Mouse (Mus musculus) spleen, adult 2 months (tissue): ENCODE measurements around the gene Afm. TPM values are rescaled to one million over a fixed set of nuclear protein-coding genes. Genes with fewer than 3 reads are reported as not detected.

Experiments used
- DNase-seq, 2 experiments: peaks; one replicate each; pipeline versions ENCODE4 v3.0.0 to v3.0.0-alpha.2; 2012 to 2021; ENCODE audit warnings: low spot score in 2 of 2, low read depth in 1 of 2
- H3K27ac ChIP-seq: fragments of 200-500 bp; 2 replicates; pipeline ENCODE4 v1.5.1; 2012; ENCODE audit warnings: low read length, inconsistent platforms; ENCODE audit not compliant: insufficient read depth
- H3K27me3 ChIP-seq: fragments of 200-500 bp; 2 replicates; pipeline ENCODE4 v1.6.1; 2012; ENCODE audit warnings: mild to moderate bottlenecking, moderate library complexity, low read length, inconsistent platforms; ENCODE audit not compliant: control insufficient read depth, insufficient read depth
- H3K36me3 ChIP-seq: fragments of 200-500 bp; 2 replicates; pipeline ENCODE4 v1.6.1; 2012; ENCODE audit warnings: mild to moderate bottlenecking, low read length, inconsistent platforms; ENCODE audit not compliant: control insufficient read depth, insufficient read depth
- H3K4me1 ChIP-seq: fragments of 200-500 bp; 2 replicates; pipeline ENCODE4 v1.6.1; 2011; ENCODE audit warnings: inconsistent platforms; ENCODE audit not compliant: control insufficient read depth, insufficient read depth, insufficient read length
- H3K4me3 ChIP-seq: fragments of 200-500 bp; 2 replicates; pipeline ENCODE4 v1.5.1; 2011; ENCODE audit warnings: mild to moderate bottlenecking, inconsistent platforms; ENCODE audit not compliant: insufficient read depth, insufficient read length; ENCODE audit errors: extremely low read depth
- CTCF ChIP-seq: fragments of 200-500 bp; IDR thresholded peaks from 2 replicates; pipeline ENCODE4 v1.5.1; 2011; ENCODE audit warnings: mild to moderate bottlenecking, inconsistent platforms; ENCODE audit not compliant: insufficient read depth, insufficient read length, insufficient replicate concordance; ENCODE audit errors: extremely low read depth
- POLR2A ChIP-seq: fragments of 200-500 bp; IDR thresholded peaks from 2 replicates; pipeline ENCODE4 v1.6.1; 2011; ENCODE audit warnings: low read depth, low read length, inconsistent platforms
- WGBS: fragments of 180-500 bp; shearing (Covaris S2); methylation state at CpG from one replicate; pipeline ENCODE4 v1.1.7; 2018; 5-methylcytosine and 5-hydroxymethylcytosine counted together
- polyA plus RNA-seq: library from polyadenylated mRNA; depleted of rRNA; stranded (reverse); fragments of >200 nt; gene quantifications from 2 replicates; pipeline ENCODE4 v1.2.3, GENCODE M21; 2012

Gene Afm
- polyA plus RNA-seq, 1 experiment = 0.05 TPM

DNA sequence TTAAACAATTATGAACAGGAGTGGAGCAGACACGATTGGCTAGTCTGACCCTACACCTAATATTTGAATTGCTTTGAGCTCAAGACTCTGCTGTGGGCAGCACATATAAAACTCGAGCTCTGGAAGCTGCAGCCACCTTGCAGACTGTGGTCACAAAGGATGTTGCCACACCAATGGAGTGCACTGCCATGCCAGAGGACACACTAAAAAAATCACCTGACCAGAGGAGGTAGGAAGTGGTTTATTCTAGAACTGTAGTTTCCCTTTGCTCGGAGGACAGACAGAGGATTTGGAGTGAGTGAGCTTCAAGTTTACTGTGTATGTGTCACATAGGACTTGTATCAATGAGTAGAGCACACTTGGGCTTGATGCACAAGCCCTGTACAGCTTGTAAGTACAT lies 37.3 kb downstream of the Afm start:
- Histone ChIP-seq H3K27me3 (no peaks in the 10 kb centered on the region), H3K4me1 (no peaks in the 10 kb centered on the region), H3K27ac (no peak overlapping the region), H3K36me3 (no peaks in the 10 kb centered on the region), H3K4me3 (no peak overlapping the region)
- 31% methylated on average over 3 of the region's 3 CpGs for WGBS
- DNase-seq = no peak
- no peak for TF ChIP-seq POLR2A

DNA sequence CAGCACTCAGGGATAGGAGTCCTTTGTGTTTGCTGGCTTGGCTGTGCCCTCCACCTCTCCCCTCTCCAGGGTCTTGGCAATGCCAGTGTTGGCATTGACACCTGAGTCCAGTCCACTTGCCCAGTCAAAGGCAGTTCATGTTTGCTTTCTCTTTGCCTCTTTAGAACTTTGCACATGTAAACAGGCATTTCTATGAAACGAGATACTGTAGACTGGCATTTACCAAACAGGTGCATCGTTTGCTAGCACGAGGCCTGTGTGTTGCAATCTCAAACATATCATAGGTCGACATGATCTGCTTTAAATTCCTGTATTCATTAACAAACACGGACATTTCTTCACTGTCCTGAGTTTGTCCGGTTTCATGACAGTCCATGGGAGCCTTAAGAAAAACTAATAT lies 42.0 kb downstream of the Afm start, which contains the start of gene 5830473C10Rik:
5830473C10Rik (plus strand) TSS at position 365 of the 400 bp plus-strand sequence.
- Histone ChIP-seq H3K4me1 (no peaks in the 10 kb centered on the region), H3K27ac (no peak within 1 kb of the TSS), H3K36me3 (no peaks in the 10 kb centered on the region), H3K27me3 (no peaks in the 10 kb centered on the region), H3K4me3 (no peak within 1 kb of the TSS)
- 91% methylated on average over 6 of the region's 6 CpGs for WGBS
- no peak for TF ChIP-seq POLR2A
- no peak for TF ChIP-seq CTCF
- DNase-seq = no peak

DNA sequence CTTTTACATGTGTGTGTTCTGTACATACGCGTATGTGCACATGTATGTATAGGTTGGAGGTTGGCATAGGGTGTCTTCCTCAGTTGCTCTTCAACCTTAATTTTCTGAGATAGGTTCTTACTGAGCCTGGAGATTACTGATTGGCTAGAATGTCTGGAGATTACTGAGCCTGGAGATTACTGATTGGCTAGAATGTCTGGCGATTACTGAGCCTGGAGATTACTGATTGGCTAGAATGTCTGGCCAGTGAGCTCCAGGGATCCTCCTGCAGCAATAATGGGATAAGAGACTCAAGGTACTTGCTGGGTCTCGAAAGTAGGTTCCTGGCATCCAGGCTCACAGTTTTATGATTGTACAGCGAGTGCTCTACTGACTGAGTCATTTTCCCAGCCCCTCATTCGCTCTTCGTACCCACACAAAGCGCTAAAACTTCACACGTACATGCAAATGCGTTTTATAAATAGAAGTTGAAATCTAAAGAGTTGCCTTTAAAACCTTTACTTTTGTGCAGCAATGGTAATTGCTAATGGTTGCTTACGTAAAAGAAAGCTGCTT lies 43.1 kb downstream of the Afm start:
- no peak overlapping the region for H3K27ac ChIP-seq

DNA sequence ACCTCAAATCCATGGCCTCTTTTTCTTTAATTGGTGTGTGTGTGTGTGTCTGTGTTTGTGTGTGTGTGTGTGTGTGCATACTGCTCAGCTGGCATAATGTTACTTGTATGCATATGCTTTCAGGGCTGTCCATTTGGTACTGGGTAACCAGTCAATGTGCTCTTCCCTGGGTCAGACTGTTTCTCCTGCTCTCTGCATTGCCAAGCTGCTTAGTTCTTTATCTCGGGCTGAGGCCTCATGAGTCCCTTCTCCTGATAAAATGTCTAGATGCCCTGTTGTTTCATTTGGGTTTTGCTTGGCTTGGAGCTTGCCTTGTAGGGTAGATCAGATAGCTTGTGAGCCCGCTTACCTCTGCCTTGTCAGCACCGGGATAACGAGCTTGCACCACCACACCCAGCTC lies 44.1 kb downstream of the Afm start:
- no peak for DNase-seq
- H3K4me1 ChIP-seq = no peaks in the 10 kb centered on the region
- 88% methylated on average over 4 of the region's 4 CpGs for WGBS
- TF ChIP-seq POLR2A (no peak), CTCF (no peak)
- no peaks in the 10 kb centered on the region for H3K36me3 ChIP-seq
- H3K4me3 ChIP-seq = no peak overlapping the region
- H3K27ac ChIP-seq = no peak overlapping the region
- H3K27me3 ChIP-seq = no peaks in the 10 kb centered on the region

More for the DNA sequence above, 43.1 kb downstream of the Afm start:
- Histone ChIP-seq H3K36me3 (no peaks in the 10 kb centered on the region), H3K4me3 (no peak overlapping the region), H3K27me3 (no peaks in the 10 kb centered on the region), H3K4me1 (no peaks in the 10 kb centered on the region)
- WGBS = 95% methylated on average over 11 of the region's 11 CpGs
- TF ChIP-seq CTCF (no peak), POLR2A (no peak)
- DNase-seq = no peak

DNA sequence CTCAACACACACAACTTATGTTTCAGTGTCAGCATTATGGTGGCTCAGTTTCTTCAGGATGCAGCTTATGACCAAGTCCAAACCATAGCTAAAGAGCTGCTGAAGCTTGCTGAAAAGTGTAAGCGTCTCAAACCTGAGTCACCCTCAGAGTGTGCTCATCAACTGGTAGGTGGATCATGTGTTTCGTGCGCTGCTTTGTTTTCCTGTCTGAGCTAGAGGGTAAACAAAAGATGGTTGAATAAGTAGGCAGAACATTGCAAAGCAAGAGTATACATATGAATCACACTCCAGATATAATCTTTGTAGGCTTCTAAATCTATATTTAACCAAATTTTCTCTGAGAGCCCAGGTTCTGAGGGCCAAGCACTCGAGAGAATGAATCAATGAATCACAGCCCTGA lies 45.4 kb downstream of the Afm start:
- WGBS = 86% methylated on average over 4 of the region's 4 CpGs
- TF ChIP-seq CTCF (no peak), POLR2A (no peak)
- no peak for DNase-seq

DNA sequence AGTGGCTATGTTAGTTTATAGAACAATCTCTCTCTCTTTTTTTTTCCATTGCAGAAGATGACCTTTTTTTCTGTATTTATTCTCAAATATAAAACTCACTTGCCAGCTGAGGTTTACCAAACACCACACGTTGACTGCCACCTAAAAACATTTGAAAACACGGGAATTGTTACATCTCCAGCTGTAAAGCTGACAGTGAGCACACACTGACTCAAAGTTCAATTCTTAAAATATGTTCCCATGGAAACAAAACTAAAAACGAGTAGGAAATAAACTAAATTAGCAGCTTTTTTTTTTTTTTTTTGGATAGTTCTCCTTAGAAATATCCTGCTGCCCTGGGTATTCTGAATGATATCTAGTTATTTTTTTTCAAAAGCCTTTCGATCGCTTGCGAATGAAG lies 46.5 kb downstream of the Afm start:
- no peaks in the 10 kb centered on the region for H3K4me1 ChIP-seq
- TF ChIP-seq CTCF = no peak
- TF ChIP-seq POLR2A = no peak
- H3K27me3 ChIP-seq = no peaks in the 10 kb centered on the region
- no peak overlapping the region for H3K4me3 ChIP-seq
- WGBS = 82% methylated on average over 6 of the region's 6 CpGs
- H3K27ac ChIP-seq = no peak overlapping the region
- no peaks in the 10 kb centered on the region for H3K36me3 ChIP-seq
- DNase-seq = no peak

More for the DNA sequence above, 45.4 kb downstream of the Afm start:
- Histone ChIP-seq H3K36me3 (no peaks in the 10 kb centered on the region), H3K27me3 (no peaks in the 10 kb centered on the region), H3K4me1 (no peaks in the 10 kb centered on the region), H3K27ac (no peak overlapping the region), H3K4me3 (no peak overlapping the region)

DNA sequence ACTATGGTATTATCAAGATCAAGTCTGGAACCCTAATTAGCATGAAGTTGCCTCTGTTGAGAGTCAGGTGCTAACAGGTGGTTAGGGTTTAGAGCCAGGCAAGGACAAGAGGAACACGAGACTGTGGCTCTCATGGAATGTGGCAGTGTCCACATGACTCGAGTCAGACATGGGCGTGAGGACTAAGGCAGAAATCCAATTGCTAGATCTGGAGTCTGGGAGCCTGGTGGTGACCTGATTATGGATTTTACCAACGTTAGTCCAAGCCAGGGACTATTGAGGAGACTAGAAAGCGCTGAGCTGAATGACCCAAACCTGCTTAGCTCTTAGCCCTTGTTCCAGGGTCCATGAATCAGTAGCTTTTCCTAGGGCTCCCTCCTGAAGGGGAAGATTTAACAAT lies 49.1 kb downstream of the Afm start:
- Histone ChIP-seq H3K4me1 (no peaks in the 10 kb centered on the region), H3K36me3 (no peaks in the 10 kb centered on the region), H3K27ac (no peak overlapping the region), H3K27me3 (no peaks in the 10 kb centered on the region), H3K4me3 (no peak overlapping the region)
- 88% methylated on average over 5 of the region's 5 CpGs for WGBS
- no peak for DNase-seq
- TF ChIP-seq CTCF = no peak
- no peak for TF ChIP-seq POLR2A
